Mouse (Mus musculus) liver, embryonic 14.5 days (tissue): ENCODE results near the gene Stag1.

Experiments
- CTCF ChIP-seq: IDR thresholded peaks from 2 replicates; pipeline ENCODE4 v1.5.1; 2016; ENCODE audit warnings: antibody characterized with exemption, low read depth, control low read depth
- EP300 ChIP-seq: IDR thresholded peaks from 2 replicates; pipeline ENCODE4 v1.6.1; 2016; ENCODE audit warnings: antibody characterized with exemption, low read depth

- TF ChIP-seq CTCF (no peak), EP300 (no peak)
Measured at GRCm38 (mm10) chr9:100605522-100605921, 7.9 kb downstream of the Stag1 start.
